Mouse (Mus musculus) kidney, embryonic 14.5 days (tissue): ENCODE results near the gene Dhx33. TPM values are rescaled to one million over a fixed set of nuclear protein-coding genes. Genes with fewer than 3 reads are reported as not detected.

Source experiments
- ATAC-seq: fragments of 200-750 bp; cut with Nextera tagmentation; 2 replicates; pipeline ENCODE4 v1.8.0; 2017; ENCODE audit warnings: moderate number of reproducible peaks, mild to moderate bottlenecking, moderate TSS enrichment, moderate library complexity; ENCODE audit not compliant: low FRiP score, low TSS enrichment
- H3K27ac ChIP-seq: fragments of 300-500 bp; sonication (generic); 2 replicates; pipeline ENCODE4 v1.5.1; 2014; ENCODE audit warnings: low read depth, mild to moderate bottlenecking, low read length, moderate library complexity, mixed read lengths
- H3K27me3 ChIP-seq: fragments of 300-500 bp; sonication (generic); 2 replicates; pipeline ENCODE4 v1.6.1; 2014; ENCODE audit warnings: mild to moderate bottlenecking, low read length; ENCODE audit not compliant: control insufficient read depth, insufficient read depth
- H3K36me3 ChIP-seq: fragments of 300-500 bp; sonication (generic); 2 replicates; pipeline ENCODE4 v1.6.1; 2014; ENCODE audit warnings: low read length, mixed read lengths; ENCODE audit not compliant: control insufficient read depth, insufficient read depth
- H3K4me1 ChIP-seq: fragments of 300-500 bp; sonication (generic); 2 replicates; pipeline ENCODE4 v1.6.1; 2014; ENCODE audit warnings: low read length, mixed read lengths; ENCODE audit not compliant: control insufficient read depth, insufficient read depth
- H3K4me2 ChIP-seq: fragments of 300-500 bp; sonication (generic); replicated peaks from 2 replicates; pipeline ENCODE4 v1.6.1; 2014; ENCODE audit warnings: low read depth, mild to moderate bottlenecking, low read length
- H3K4me3 ChIP-seq: fragments of 300-500 bp; sonication (generic); 2 replicates; pipeline ENCODE4 v1.5.1; 2014; ENCODE audit warnings: mild to moderate bottlenecking, low read length
- H3K9ac ChIP-seq: fragments of 300-500 bp; sonication (generic); 2 replicates; pipeline ENCODE4 v1.6.1; 2014; ENCODE audit warnings: low read depth, mild to moderate bottlenecking, low read length, moderate library complexity
- H3K9me3 ChIP-seq: fragments of 300-500 bp; sonication (generic); 2 replicates; pipeline ENCODE4 v1.6.1; 2016; ENCODE audit warnings: low read length; ENCODE audit not compliant: control insufficient read depth
- WGBS: fragments of 180-500 bp; shearing (Covaris S2); extraction: QIAGEN DNeasy Blood & Tissue Kit; methylation state at CpG from one replicate; pipeline ENCODE4 v1.1.7; 2014; 5-methylcytosine and 5-hydroxymethylcytosine counted together
- polyA plus RNA-seq: library from polyadenylated mRNA; unstranded; fragments of >200 nt; fragmentation: Nextera tagmentation; extraction: Ambion mirVana; gene quantifications from 2 replicates; pipeline ENCODE4 v1.2.1, GENCODE M21; 2014

The Dhx33 gene
- polyA plus RNA-seq, 1 experiment from 2014 or later = 29.9 TPM

GRCm38 (mm10) chr11:71003611-71004315 is 474 bp downstream of the Dhx33 start:
- peak overlapping the region; percentile 79 for H3K9ac ChIP-seq
- WGBS = under 1% methylated on average over 49 of the region's 49 CpGs
- ATAC-seq = peak; percentile 91
- H3K27me3 ChIP-seq = no peaks in the 10 kb centered on the region
- H3K36me3 ChIP-seq = peaks cover 23% of the 10 kb centered on the region
- peak overlapping the region; percentile 88 for H3K4me3 ChIP-seq
- H3K4me2 ChIP-seq = peak overlapping the region; percentile 66
- no peaks in the 10 kb centered on the region for H3K9me3 ChIP-seq
- H3K4me1 ChIP-seq = peaks cover 8% of the 10 kb centered on the region
- peak overlapping the region; percentile 85 for H3K27ac ChIP-seq

GRCm38 (mm10) chr11:71001167-71001566 is 3.1 kb downstream of the Dhx33 start:
- peaks cover 8% of the 10 kb centered on the region for H3K4me1 ChIP-seq
- H3K27ac ChIP-seq = no peak overlapping the region
- H3K4me2 ChIP-seq = no peak overlapping the region
- H3K36me3 ChIP-seq = peaks cover 40% of the 10 kb centered on the region
- no peak overlapping the region for H3K4me3 ChIP-seq
- no peak overlapping the region for H3K9ac ChIP-seq
- H3K9me3 ChIP-seq = no peaks in the 10 kb centered on the region
- WGBS = 92% methylated on average over 4 of the region's 4 CpGs
- H3K27me3 ChIP-seq = no peaks in the 10 kb centered on the region
- no peak for ATAC-seq

- peak within 1 kb of the TSS; percentile 20; the same call in 1 of the 2 replicates for H3K27ac ChIP-seq
- ATAC-seq = peak; percentile 96
- peaks cover 5% of the 10 kb centered on the region; the same call in 1 of the 2 replicates for H3K4me1 ChIP-seq
- WGBS = under 1% methylated on average over 63 of the region's 64 CpGs
- H3K9ac ChIP-seq = peak within 1 kb of the TSS; percentile 90
- H3K9me3 ChIP-seq = no peaks in the 10 kb centered on the region
- peaks cover 68% of the 10 kb centered on the region for H3K36me3 ChIP-seq
- peak within 1 kb of the TSS; percentile 92 for H3K4me3 ChIP-seq
- no peaks in the 10 kb centered on the region for H3K27me3 ChIP-seq
- H3K4me2 ChIP-seq = peak within 1 kb of the TSS; percentile 81
These were observed 21.5 kb downstream of the Dhx33 start, which contains the start of gene C1qbp for GRCm38 (mm10) chr11:70982557-70983228. Gene C1qbp, minus strand, starts transcription at chr11:70983026.

- Histone ChIP-seq H3K4me1 (peaks cover 5% of the 10 kb centered on the region; the same call in 1 of the 2 replicates), H3K9ac (peak overlapping the region; percentile 90), H3K4me2 (peak overlapping the region; percentile 81), H3K9me3 (no peaks in the 10 kb centered on the region), H3K27me3 (no peaks in the 10 kb centered on the region), H3K27ac (no peak overlapping the region), H3K4me3 (peak overlapping the region; percentile 92), H3K36me3 (peaks cover 68% of the 10 kb centered on the region)
- ATAC-seq = no peak
- 6% methylated on average over 12 of the region's 12 CpGs for WGBS
These were observed 22.2 kb downstream of the Dhx33 start for GRCm38 (mm10) chr11:70982030-70982429.

- Histone ChIP-seq H3K4me1 (peaks cover 5% of the 10 kb centered on the region; the same call in 1 of the 2 replicates), H3K36me3 (peaks cover 67% of the 10 kb centered on the region), H3K4me2 (peak overlapping the region; percentile 81), H3K9ac (0 out of 2 replicates have a peak overlapping the region, but pooled peaks have one; percentile 23), H3K9me3 (no peaks in the 10 kb centered on the region), H3K4me3 (peak overlapping the region; percentile 92; the same call in 1 of the 2 replicates), H3K27ac (no peak overlapping the region), H3K27me3 (no peaks in the 10 kb centered on the region)
- 94% methylated on average over 14 of the region's 14 CpGs for WGBS
- no peak for ATAC-seq
These were observed 23.3 kb downstream of the Dhx33 start for GRCm38 (mm10) chr11:70980751-70981510.

GRCm38 (mm10) chr11:70980232-70980631 is 24.0 kb downstream of the Dhx33 start:
- Histone ChIP-seq H3K27ac (no peak overlapping the region), H3K27me3 (no peaks in the 10 kb centered on the region), H3K9me3 (no peaks in the 10 kb centered on the region), H3K4me3 (no peak overlapping the region), H3K4me1 (peaks cover 5% of the 10 kb centered on the region; the same call in 1 of the 2 replicates), H3K9ac (no peak overlapping the region), H3K36me3 (peaks cover 64% of the 10 kb centered on the region), H3K4me2 (no peak overlapping the region)
- no peak for ATAC-seq
- WGBS = 89% methylated on average over 6 of the region's 6 CpGs

- no peak overlapping the region for H3K4me2 ChIP-seq
- no peak overlapping the region for H3K27ac ChIP-seq
- 91% methylated on average over 6 of the region's 6 CpGs for WGBS
- no peak overlapping the region for H3K9ac ChIP-seq
- peaks cover 5% of the 10 kb centered on the region; the same call in 1 of the 2 replicates for H3K4me1 ChIP-seq
- no peak for ATAC-seq
- no peaks in the 10 kb centered on the region for H3K27me3 ChIP-seq
- H3K9me3 ChIP-seq = no peaks in the 10 kb centered on the region
- peaks cover 68% of the 10 kb centered on the region for H3K36me3 ChIP-seq
- no peak overlapping the region for H3K4me3 ChIP-seq
These were observed 26.9 kb downstream of the Dhx33 start for GRCm38 (mm10) chr11:70977293-70977692.

- peaks cover 56% of the 10 kb centered on the region for H3K36me3 ChIP-seq
- H3K4me3 ChIP-seq = no peak overlapping the region
- WGBS = 80% methylated on average over 2 of the region's 2 CpGs
- H3K27ac ChIP-seq = no peak overlapping the region
- H3K9ac ChIP-seq = no peak overlapping the region
- no peak for ATAC-seq
- no peaks in the 10 kb centered on the region for H3K27me3 ChIP-seq
- no peak overlapping the region for H3K4me2 ChIP-seq
- no peaks in the 10 kb centered on the region for H3K4me1 ChIP-seq
- no peaks in the 10 kb centered on the region for H3K9me3 ChIP-seq
These were observed 29.0 kb downstream of the Dhx33 start for GRCm38 (mm10) chr11:70975193-70975592.
